Mouse (Mus musculus) hindbrain, embryonic 11.5 days (tissue): ENCODE results near the gene Itpr3. TPM values are rescaled to one million over a fixed set of nuclear protein-coding genes. Genes with fewer than 3 reads are reported as not detected.
A peak's percentile ranks its signal among the peaks of the same experiment; 100 is the strongest.

Experiments used
- ATAC-seq: fragments of 200-750 bp; cut with Nextera tagmentation; 2 replicates; pipeline ENCODE4 v1.8.0; 2017; ENCODE audit warnings: mild to moderate bottlenecking, moderate TSS enrichment, moderate library complexity; ENCODE audit not compliant: low FRiP score
- DNase-seq: peaks from one replicate; pipeline ENCODE4 v3.0.0-alpha.2; 2015; ENCODE audit warnings: low spot score
- H3K27ac ChIP-seq: fragments of 300-500 bp; sonication (generic); 2 replicates; pipeline ENCODE4 v1.5.1; 2014; ENCODE audit warnings: mild to moderate bottlenecking, low read depth, low read length
- H3K27me3 ChIP-seq: fragments of 300-500 bp; sonication (generic); 2 replicates; pipeline ENCODE4 v1.6.1; 2014; ENCODE audit warnings: mild to moderate bottlenecking, low read length, moderate library complexity, mixed read lengths; ENCODE audit not compliant: control insufficient read depth, insufficient read depth
- H3K36me3 ChIP-seq: fragments of 300-500 bp; sonication (generic); 2 replicates; pipeline ENCODE4 v1.6.1; 2014; ENCODE audit warnings: mild to moderate bottlenecking, low read length, moderate library complexity, mixed read lengths; ENCODE audit not compliant: control insufficient read depth, insufficient read depth
- H3K4me1 ChIP-seq: fragments of 300-500 bp; sonication (generic); replicated peaks from 2 replicates; pipeline ENCODE4 v1.6.1; 2014; ENCODE audit warnings: low read length, mixed read lengths; ENCODE audit not compliant: control insufficient read depth, insufficient read depth
- H3K4me2 ChIP-seq: fragments of 300-500 bp; sonication (generic); replicated peaks from 2 replicates; pipeline ENCODE4 v1.6.1; 2014; ENCODE audit warnings: mild to moderate bottlenecking, low read depth, low read length
- H3K4me3 ChIP-seq: fragments of 300-500 bp; sonication (generic); 2 replicates; pipeline ENCODE4 v1.5.1; 2014; ENCODE audit warnings: low read depth, low read length
- H3K9ac ChIP-seq: fragments of 300-500 bp; sonication (generic); 2 replicates; pipeline ENCODE4 v1.6.1; 2014; ENCODE audit warnings: low read depth, low read length
- H3K9me3 ChIP-seq: fragments of 300-500 bp; sonication (generic); 2 replicates; pipeline ENCODE4 v1.6.1; 2016; ENCODE audit warnings: low read length; ENCODE audit not compliant: control insufficient read depth
- WGBS: fragments of 180-500 bp; shearing (Covaris S2); extraction: QIAGEN DNeasy Blood & Tissue Kit; methylation state at CpG from one replicate; pipeline ENCODE4 v1.1.7; 2014; 5-methylcytosine and 5-hydroxymethylcytosine counted together
- polyA plus RNA-seq: library from polyadenylated mRNA; unstranded; fragments of >200 nt; fragmentation: Nextera tagmentation; extraction: Ambion mirVana; gene quantifications from 2 replicates; pipeline ENCODE4 v1.2.1, GENCODE M21; 2014

Gene Itpr3
- polyA plus RNA-seq, 1 experiment from 2014 or later: 1.3 TPM

- Histone ChIP-seq H3K4me2 (no peak overlapping the region), H3K27ac (no peak overlapping the region), H3K9me3 (no peaks in the 10 kb centered on the region), H3K9ac (no peak overlapping the region), H3K4me3 (no peak overlapping the region), H3K36me3 (no peaks in the 10 kb centered on the region), H3K4me1 (peaks cover 6% of the 10 kb centered on the region), H3K27me3 (no peaks in the 10 kb centered on the region)
- WGBS: 93% methylated on average over 4 of the region's 4 CpGs
- no peak for ATAC-seq
- DNase-seq: no peak
These were observed 26.2 kb upstream of the Itpr3 start for GRCm38 (mm10) chr17:27030896-27031295.

GRCm38 (mm10) chr17:27032328-27032727 lies 24.8 kb upstream of the Itpr3 start:
- Histone ChIP-seq H3K9ac (no peak overlapping the region), H3K4me1 (peaks cover 4% of the 10 kb centered on the region), H3K4me2 (no peak overlapping the region), H3K9me3 (no peaks in the 10 kb centered on the region), H3K36me3 (no peaks in the 10 kb centered on the region), H3K4me3 (no peak overlapping the region), H3K27ac (no peak overlapping the region), H3K27me3 (no peaks in the 10 kb centered on the region)
- 61% methylated on average over 7 of the region's 7 CpGs for WGBS
- DNase-seq (no peak), ATAC-seq (no peak)

- no peak overlapping the region for H3K9ac ChIP-seq
- H3K4me2 ChIP-seq: no peak overlapping the region
- no peaks in the 10 kb centered on the region for H3K27me3 ChIP-seq
- H3K4me3 ChIP-seq: no peak overlapping the region
- DNase-seq (peak; percentile 96), ATAC-seq (peak; percentile 50; the same call in 1 of the 2 replicates)
- WGBS: 3% methylated on average over 14 of the region's 14 CpGs
- no peak overlapping the region for H3K27ac ChIP-seq
- H3K9me3 ChIP-seq: no peaks in the 10 kb centered on the region
- H3K4me1 ChIP-seq: no peaks in the 10 kb centered on the region
- H3K36me3 ChIP-seq: no peaks in the 10 kb centered on the region
These were observed 24.2 kb upstream of the Itpr3 start for GRCm38 (mm10) chr17:27032869-27033268.

DNA sequence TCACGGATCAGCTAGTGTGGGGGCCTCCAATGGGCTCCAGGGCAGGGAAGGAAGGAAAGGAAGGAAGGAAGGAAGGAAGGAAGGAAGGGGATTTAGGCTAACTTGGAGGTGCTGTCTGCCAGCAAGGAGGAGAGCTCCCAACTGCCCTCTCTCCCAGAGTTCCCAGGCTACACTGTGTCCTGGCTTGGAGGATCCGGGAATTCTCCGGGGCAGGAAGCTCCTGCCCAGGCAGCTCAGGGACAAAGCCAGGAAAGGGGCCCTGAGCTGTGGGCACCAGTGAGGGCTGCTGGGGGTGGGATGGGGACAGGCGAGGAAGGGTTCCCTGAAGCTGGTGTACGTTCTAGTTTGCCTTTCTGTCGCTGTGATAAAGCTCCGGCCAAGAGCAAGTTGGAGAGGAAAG lies 20.6 kb upstream of the Itpr3 start:
- whole genome bisulfite sequencing: 69% methylated on average over 7 of the region's 7 CpGs

DNA sequence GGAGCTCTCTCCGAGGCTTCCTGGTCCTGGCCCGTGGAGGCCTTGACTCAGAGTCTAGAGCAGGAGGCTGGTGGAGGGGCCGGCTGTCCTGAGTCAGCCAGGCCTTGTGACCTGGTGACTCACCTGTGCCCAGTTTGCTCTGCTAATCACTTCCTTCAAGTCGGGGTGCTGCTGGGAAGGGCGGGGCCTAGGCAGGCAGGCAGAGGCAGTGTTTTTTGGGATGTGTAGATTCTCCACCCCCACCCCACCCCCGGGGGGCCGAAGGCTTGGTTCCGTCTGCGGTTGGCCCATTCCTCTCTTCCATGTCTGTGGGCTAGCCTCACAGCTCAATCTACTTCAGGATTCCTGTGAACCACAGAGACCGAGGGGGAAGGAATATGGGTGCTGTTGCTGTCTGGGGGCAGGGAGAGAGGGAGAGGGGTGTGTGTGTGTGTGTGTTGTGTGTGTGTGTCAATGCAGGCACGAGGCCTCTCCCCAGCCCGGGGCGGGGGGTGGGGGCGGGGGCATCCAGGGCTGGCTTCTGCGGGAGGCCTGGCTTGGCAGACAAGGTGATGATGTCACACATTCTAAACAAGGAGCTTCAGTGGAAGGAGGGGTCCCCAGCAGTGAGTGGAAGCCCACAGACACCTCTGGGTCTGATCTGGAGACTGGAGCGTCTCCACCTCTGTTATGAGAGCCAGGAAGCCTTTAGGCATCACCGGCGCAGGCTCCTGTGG lies 18.6 kb upstream of the Itpr3 start:
- Histone ChIP-seq H3K4me1 (peaks cover 8% of the 10 kb centered on the region), H3K27me3 (no peaks in the 10 kb centered on the region), H3K36me3 (no peaks in the 10 kb centered on the region), H3K9me3 (no peaks in the 10 kb centered on the region), H3K27ac (no peak overlapping the region), H3K4me2 (no peak overlapping the region), H3K9ac (no peak overlapping the region), H3K4me3 (no peak overlapping the region)
- WGBS: 39% methylated on average over 18 of the region's 18 CpGs
- DNase-seq (no peak), ATAC-seq (no peak)

More for the DNA sequence above, 20.6 kb upstream of the Itpr3 start:
- Histone ChIP-seq H3K9me3 (no peaks in the 10 kb centered on the region), H3K4me1 (peaks cover 8% of the 10 kb centered on the region), H3K9ac (no peak overlapping the region), H3K27me3 (no peaks in the 10 kb centered on the region), H3K27ac (no peak overlapping the region), H3K4me3 (no peak overlapping the region), H3K4me2 (no peak overlapping the region), H3K36me3 (no peaks in the 10 kb centered on the region)
- DNase-seq: no peak
- ATAC-seq: no peak

DNA sequence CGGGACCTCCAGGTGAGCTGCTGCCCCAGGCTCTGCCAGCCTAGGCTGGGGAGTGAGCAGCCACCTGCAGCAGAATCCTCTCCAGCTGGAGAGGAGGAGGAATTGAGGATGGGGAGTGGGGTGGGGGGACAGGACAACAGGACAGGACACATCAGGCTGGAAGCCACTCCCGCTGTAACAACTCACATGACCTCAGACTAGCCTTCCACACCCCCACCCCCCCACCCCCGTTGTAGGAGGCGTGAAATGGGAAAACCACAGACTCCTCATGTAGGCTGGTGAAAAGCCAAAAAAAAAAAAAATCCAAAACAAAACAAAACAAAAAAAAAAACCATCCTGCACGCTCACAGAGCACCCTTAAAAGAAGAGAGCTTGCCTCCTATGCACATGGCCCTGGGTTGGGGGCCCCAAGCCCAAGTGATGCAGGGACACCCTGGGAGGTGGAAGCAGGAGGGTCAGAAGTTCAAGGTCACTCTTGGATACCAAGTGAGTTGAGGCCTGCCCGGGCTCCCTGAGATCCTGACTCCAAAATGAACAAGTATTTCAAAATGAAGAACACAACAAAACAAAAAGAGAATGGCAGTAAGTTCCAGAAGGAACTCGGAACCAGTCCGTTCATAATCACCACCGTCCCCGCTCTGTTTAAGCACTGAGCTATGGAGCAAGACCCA lies 17.5 kb upstream of the Itpr3 start:
- H3K27me3 ChIP-seq: no peaks in the 10 kb centered on the region
- no peak for DNase-seq
- H3K9ac ChIP-seq: no peak overlapping the region
- no peak overlapping the region for H3K4me3 ChIP-seq
- no peak overlapping the region; the same call in 1 of the 2 replicates for H3K4me2 ChIP-seq
- H3K9me3 ChIP-seq: no peaks in the 10 kb centered on the region
- ATAC-seq: no peak
- 61% methylated on average over 10 of the region's 10 CpGs for WGBS
- no peaks in the 10 kb centered on the region for H3K36me3 ChIP-seq
- H3K27ac ChIP-seq: no peak overlapping the region
- peaks cover 8% of the 10 kb centered on the region for H3K4me1 ChIP-seq

- peak; percentile 66 for DNase-seq
- H3K9ac ChIP-seq: peak overlapping the region; percentile 5; the same call in 1 of the 2 replicates
- H3K9me3 ChIP-seq: no peaks in the 10 kb centered on the region
- 0 out of 2 replicates have a peak, but pooled peaks have one; percentile 27 for ATAC-seq
- no peaks in the 10 kb centered on the region for H3K36me3 ChIP-seq
- H3K27ac ChIP-seq: peak overlapping the region; percentile 47; the same call in 1 of the 2 replicates
- peak overlapping the region; percentile 21; the same call in 1 of the 2 replicates for H3K4me2 ChIP-seq
- no peak overlapping the region for H3K4me3 ChIP-seq
- H3K27me3 ChIP-seq: no peaks in the 10 kb centered on the region
- peaks cover 8% of the 10 kb centered on the region for H3K4me1 ChIP-seq
- 13% methylated on average over 18 of the region's 20 CpGs for WGBS
These were observed 16.6 kb upstream of the Itpr3 start for GRCm38 (mm10) chr17:27040304-27041045.

GRCm38 (mm10) chr17:27041046-27041786 lies 15.9 kb upstream of the Itpr3 start:
- H3K9me3 ChIP-seq: no peaks in the 10 kb centered on the region
- H3K27ac ChIP-seq: no peak overlapping the region; the same call in 1 of the 2 replicates
- no peak overlapping the region for H3K4me2 ChIP-seq
- H3K4me1 ChIP-seq: peaks cover 8% of the 10 kb centered on the region
- H3K27me3 ChIP-seq: no peaks in the 10 kb centered on the region
- no peak overlapping the region for H3K4me3 ChIP-seq
- no peak for DNase-seq
- H3K36me3 ChIP-seq: no peaks in the 10 kb centered on the region
- no peak for ATAC-seq
- H3K9ac ChIP-seq: no peak overlapping the region
- 43% methylated on average over 13 of the region's 13 CpGs for WGBS
